21 mouse cellular contexts compared by ENCODE assay signal in genomic region chr8:81780166-81780565, GRCm38 (mm10).
"Had no signal": no experiment of that assay in that cellular context is flagged by ENCODE, and none has a peak within 500 bp of the region (broad histone marks: within the 10 kb centered on the region; RNA-seq: fewer than 3 reads in every experiment).

No protein-coding gene starts in this region.

- ATAC-seq: intestine, postnatal 0 days; liver, embryonic 12.5 days; midbrain, embryonic 13.5 days; midbrain, embryonic 16.5 days had no signal

- H3K36me3 ChIP-seq: limb, embryonic 10.5 days; limb, embryonic 13.5 days; liver, embryonic 12.5 days; liver, embryonic 15.5 days; lung, embryonic 15.5 days; midbrain, embryonic 13.5 days had no signal

- H3K4me2 ChIP-seq: limb, embryonic 13.5 days; liver, embryonic 12.5 days; liver, embryonic 15.5 days; lung, embryonic 15.5 days; midbrain, embryonic 13.5 days had no signal

- H3K9ac ChIP-seq: limb, embryonic 13.5 days; liver, embryonic 12.5 days; liver, embryonic 15.5 days; lung, embryonic 15.5 days; midbrain, embryonic 13.5 days had no signal

- H3K27ac ChIP-seq: layer of hippocampus, adult 2 months; limb, embryonic 10.5 days; limb, embryonic 13.5 days; liver, embryonic 12.5 days; liver, embryonic 15.5 days; lung, embryonic 15.5 days; midbrain, embryonic 13.5 days had no signal

- DNase-seq: kidney, adult 9 months; kidney, postnatal 14 days; kidney, postnatal 4 days; layer of hippocampus, adult 9-11 months; liver; lung, adult 18-20 months; lung, postnatal 10 days; lung, postnatal 36 days; right cerebral cortex, adult 18-20 months; right cerebral cortex, postnatal 14 days; spleen, adult 18-20 months had no signal

- H3K9me3 ChIP-seq: limb, embryonic 10.5 days; limb, embryonic 13.5 days; liver, embryonic 12.5 days; liver, embryonic 15.5 days; lung, embryonic 15.5 days; midbrain, embryonic 13.5 days had no signal

- H3K4me1 ChIP-seq: lung, embryonic 15.5 days; midbrain, embryonic 13.5 days had no signal

- H3K4me3 ChIP-seq: layer of hippocampus, adult 2 months; limb, embryonic 10.5 days; limb, embryonic 13.5 days; liver, embryonic 12.5 days; liver, embryonic 15.5 days; lung, embryonic 15.5 days; midbrain, embryonic 13.5 days; myocyte had no signal

- H3K27me3 ChIP-seq: limb, embryonic 13.5 days; liver, embryonic 12.5 days; liver, embryonic 15.5 days; lung, embryonic 15.5 days; midbrain, embryonic 13.5 days had no signal
